Mouse (Mus musculus): Measurements from ENCODE around the gene Focad.

DNA sequence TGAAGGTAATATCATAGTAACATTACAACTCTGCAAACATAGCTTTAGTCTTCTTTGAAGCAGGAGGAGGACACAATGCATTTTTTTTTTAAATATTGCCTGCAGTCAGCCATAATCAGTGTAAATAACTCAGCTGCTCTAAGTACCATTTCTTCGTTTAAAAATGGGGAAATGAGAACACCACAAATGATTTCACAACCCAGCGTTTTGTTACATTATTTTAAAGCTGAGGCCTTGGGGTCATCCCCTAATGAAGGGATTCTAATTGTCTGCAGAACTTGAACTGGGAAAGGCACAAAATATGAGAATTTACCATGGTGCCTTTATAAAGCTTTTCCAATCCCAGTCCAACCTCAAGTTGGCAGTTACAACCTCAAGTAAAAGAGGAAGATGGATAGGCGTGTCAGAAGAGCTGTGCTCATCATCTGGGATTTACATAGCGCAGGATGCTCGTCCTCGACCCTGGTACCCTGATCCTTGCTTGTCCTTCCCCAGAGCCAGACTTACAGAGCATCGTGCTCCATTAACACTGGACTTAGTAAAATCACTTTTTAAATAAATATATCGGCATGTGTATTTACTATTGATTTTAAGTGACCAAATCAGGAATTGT is 338.1 kb downstream of the Focad start:
- TF ChIP-seq CTCF (IDR thresholded peaks at IDR 0.05; ENCODE audit: borderline replicate concordance, insufficient read depth, low read length), result no peak
- TF ChIP-seq POLR2A (IDR thresholded peaks at IDR 0.05; ENCODE audit: low read depth, low read length), result no peak

All from embryonic fibroblast, embryonic 13.5 days (primary cell).